Mouse (Mus musculus): ENCODE results near the gene Tnrc6a.

DNA sequence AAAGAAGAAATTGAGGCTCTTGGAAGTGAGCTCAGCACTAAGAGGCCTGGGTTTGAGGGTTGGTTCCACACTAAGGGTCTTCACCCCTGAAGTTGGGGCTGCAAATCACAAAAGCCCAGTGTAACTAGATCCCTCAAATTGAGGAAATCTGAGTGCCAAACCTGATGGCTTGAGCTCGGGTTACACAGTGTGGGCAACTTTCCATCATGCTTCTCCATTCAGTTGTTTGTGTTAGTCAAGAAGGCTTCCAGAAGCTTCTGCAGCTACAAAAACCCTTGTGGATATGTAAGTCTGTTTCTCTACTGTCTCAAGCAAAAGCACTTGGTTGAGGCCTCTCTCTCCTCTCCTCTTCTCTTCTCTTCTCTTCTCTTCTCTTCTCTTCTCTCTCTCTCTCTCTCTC, 17.8 kb upstream of the Tnrc6a start:
- TF ChIP-seq BHLHE40 (IDR thresholded peaks at IDR 0.05; ENCODE audit: low read depth, low read length) (no peak), POLR2A (IDR thresholded peaks at IDR 0.05; ENCODE audit: low read depth, low read length) (no peak), ZNF384 (IDR thresholded peaks at IDR 0.05; ENCODE audit: low read depth, low read length) (no peak), TBP (conservative IDR thresholded peaks at IDR 0.05; ENCODE audit: low read depth, low read length) (no peak), RAD21 (IDR thresholded peaks at IDR 0.05; ENCODE audit: low read depth, low read length) (no peak)
